ENCODE assay signal across 25 mouse cellular contexts in the genomic region with DNA sequence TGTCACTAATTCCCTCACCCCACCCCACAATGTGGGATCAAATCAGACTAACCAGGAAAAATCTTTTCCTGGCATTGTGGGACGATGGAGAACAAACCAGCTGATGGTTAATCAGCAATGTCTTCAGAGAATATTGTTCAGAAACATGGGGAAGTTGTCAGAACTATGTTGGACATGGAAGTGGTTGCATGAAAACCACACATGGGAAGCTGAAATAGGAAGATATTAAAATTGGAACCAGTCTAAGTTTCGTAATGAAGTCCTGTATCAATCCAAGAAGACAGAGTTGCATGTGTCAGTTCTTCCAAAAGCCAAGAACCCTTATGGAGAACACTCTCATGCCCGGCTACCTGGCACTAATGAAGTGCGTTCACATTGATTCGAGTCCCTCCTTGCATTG.
"Had no signal": no experiment of that assay in that cellular context is flagged by ENCODE, and none has a peak within 500 bp of the region (broad histone marks: within the 10 kb centered on the region; RNA-seq: fewer than 3 reads in every experiment).

No protein-coding gene starts in this region.

- H3K9ac ChIP-seq: heart, embryonic 12.5 days; hindbrain, embryonic 12.5 days; hindbrain, embryonic 14.5 days; intestine, embryonic 15.5 days; limb, embryonic 12.5 days had no signal

- H3K9me3 ChIP-seq: heart, embryonic 10.5 days; heart, embryonic 12.5 days; hindbrain, embryonic 10.5 days; hindbrain, embryonic 12.5 days; intestine, embryonic 15.5 days; limb, embryonic 10.5 days; limb, embryonic 12.5 days had no signal

- H3K27ac ChIP-seq: heart, embryonic 10.5 days; hindbrain, embryonic 10.5 days; hindbrain, embryonic 12.5 days; hindbrain, embryonic 14.5 days; intestine, embryonic 15.5 days; layer of hippocampus, adult 2 months; left cerebral cortex, adult 2 months; limb, embryonic 10.5 days; limb, embryonic 12.5 days had no signal

- H3K4me1 ChIP-seq: heart, embryonic 12.5 days; hindbrain, embryonic 10.5 days; hindbrain, embryonic 12.5 days; intestine, embryonic 15.5 days; limb, embryonic 10.5 days; limb, embryonic 12.5 days had no signal

- H3K4me3 ChIP-seq: heart, embryonic 10.5 days; heart, embryonic 12.5 days; hindbrain, embryonic 10.5 days; hindbrain, embryonic 12.5 days; intestine, embryonic 15.5 days; layer of hippocampus, adult 2 months; left cerebral cortex, adult 2 months; limb, embryonic 10.5 days; limb, embryonic 12.5 days had no signal

- H3K4me2 ChIP-seq: heart, embryonic 12.5 days; hindbrain, embryonic 12.5 days; hindbrain, embryonic 14.5 days; intestine, embryonic 15.5 days; limb, embryonic 12.5 days; liver, embryonic 11.5 days had no signal

- DNase-seq: gastrocnemius, postnatal 14 days; gastrocnemius, postnatal 36 days; heart, adult 18-20 months; heart, postnatal 10 days; heart, postnatal 4 days; kidney, adult 18-20 months; kidney, adult 8-10 months; kidney, postnatal 10 days; kidney, postnatal 25 days; kidney, postnatal 4 days; liver had no signal

- H3K36me3 ChIP-seq: heart, embryonic 10.5 days; heart, embryonic 12.5 days; hindbrain, embryonic 10.5 days; hindbrain, embryonic 12.5 days; intestine, embryonic 15.5 days; limb, embryonic 10.5 days; limb, embryonic 12.5 days had no signal

- ATAC-seq: hindbrain, embryonic 16.5 days; inflammation-experienced regulatory T-cells, adult 6 months; intestine, embryonic 15.5 days; intestine, postnatal 0 days had no signal

- H3K27me3 ChIP-seq: heart, embryonic 12.5 days; hindbrain, embryonic 12.5 days; intestine, embryonic 15.5 days; limb, embryonic 12.5 days had no signal
